Mouse (Mus musculus) embryonic facial prominence, embryonic 15.5 days (tissue): Measurements from ENCODE around the gene March9. TPM values are rescaled to one million over a fixed set of nuclear protein-coding genes. Genes with fewer than 3 reads are reported as not detected.
A peak's percentile ranks its signal among the peaks of the same experiment; 100 is the strongest.

Source experiments
- ATAC-seq: fragments of 200-750 bp; cut with Nextera tagmentation; 2 replicates; pipeline ENCODE4 v1.8.0; 2017; ENCODE audit warnings: low read depth, moderate TSS enrichment; ENCODE audit not compliant: insufficient number of reproducible peaks, low FRiP score, low TSS enrichment
- H3K27ac ChIP-seq: fragments of 300-500 bp; sonication (generic); replicated peaks from 2 replicates; pipeline ENCODE4 v1.5.1; 2015; ENCODE audit warnings: mild to moderate bottlenecking, inconsistent platforms
- H3K27me3 ChIP-seq: fragments of 300-500 bp; sonication (generic); 2 replicates; pipeline ENCODE4 v1.6.1; 2015; ENCODE audit warnings: inconsistent platforms
- H3K36me3 ChIP-seq: fragments of 300-500 bp; sonication (generic); 2 replicates; pipeline ENCODE4 v1.6.1; 2015; ENCODE audit warnings: mild to moderate bottlenecking, inconsistent platforms
- H3K4me1 ChIP-seq: fragments of 300-500 bp; sonication (generic); 2 replicates; pipeline ENCODE4 v1.6.1; 2015; ENCODE audit warnings: inconsistent platforms
- H3K4me2 ChIP-seq: fragments of 300-500 bp; sonication (generic); replicated peaks from 2 replicates; pipeline ENCODE4 v1.6.1; 2015; ENCODE audit warnings: mild to moderate bottlenecking, inconsistent platforms
- H3K4me3 ChIP-seq: fragments of 300-500 bp; sonication (generic); replicated peaks from 2 replicates; pipeline ENCODE4 v1.5.1; 2015; ENCODE audit warnings: mild to moderate bottlenecking, inconsistent platforms
- H3K9ac ChIP-seq: fragments of 300-500 bp; sonication (generic); 2 replicates; pipeline ENCODE4 v1.6.1; 2015; ENCODE audit warnings: inconsistent platforms
- H3K9me3 ChIP-seq: fragments of 300-500 bp; sonication (generic); replicated peaks from 2 replicates; pipeline ENCODE4 v1.6.1; 2016; ENCODE audit warnings: inconsistent platforms
- WGBS: fragments of 180-500 bp; shearing (Covaris S2); methylation state at CpG from one replicate; pipeline ENCODE4 v1.1.7; 2015; 5-methylcytosine and 5-hydroxymethylcytosine counted together
- polyA plus RNA-seq: library from polyadenylated mRNA; unstranded; fragments of >200 nt; fragmentation: Nextera tagmentation; extraction: Ambion mirVana; gene quantifications from 2 replicates; pipeline ENCODE4 v1.2.1, GENCODE M21; 2015

March9 gene
- polyA plus RNA-seq, 1 experiment from 2014 or later = 1.8 TPM

DNA sequence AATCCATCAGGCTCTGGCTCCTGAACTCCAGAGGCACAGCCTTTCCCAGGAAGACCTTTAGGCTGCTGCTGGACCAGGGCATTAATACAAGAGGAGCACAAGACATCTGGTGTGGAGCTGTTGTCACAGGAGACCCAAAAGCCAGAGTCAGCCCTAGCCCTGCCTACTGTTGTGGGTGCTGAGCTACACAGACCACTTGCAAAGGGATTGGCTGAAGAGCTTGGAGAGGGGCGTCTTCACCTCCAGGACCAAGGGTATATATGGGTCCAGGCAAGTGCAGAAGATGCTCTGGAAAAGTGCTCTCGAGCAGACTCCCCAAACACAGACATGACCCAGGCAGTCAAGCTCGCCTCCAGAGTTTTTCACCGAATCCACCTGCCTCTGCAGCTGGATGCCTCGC is 12.0 kb downstream of the March9 start, which contains the start of gene Cyp27b1:
TSS of gene Cyp27b1 (plus strand) at position 297 of the 400 bp plus-strand sequence.
- Histone ChIP-seq H3K4me3 (peak within 1 kb of the TSS; percentile 19), H3K36me3 (peaks cover 14% of the 10 kb centered on the region), H3K27me3 (peaks cover 55% of the 10 kb centered on the region), H3K9ac (no peak within 1 kb of the TSS), H3K4me1 (peaks cover 23% of the 10 kb centered on the region), H3K9me3 (no peaks in the 10 kb centered on the region), H3K4me2 (peak within 1 kb of the TSS; percentile 36), H3K27ac (no peak within 1 kb of the TSS)
- WGBS = 25% methylated on average over 5 of the region's 5 CpGs
- no peak for ATAC-seq

DNA sequence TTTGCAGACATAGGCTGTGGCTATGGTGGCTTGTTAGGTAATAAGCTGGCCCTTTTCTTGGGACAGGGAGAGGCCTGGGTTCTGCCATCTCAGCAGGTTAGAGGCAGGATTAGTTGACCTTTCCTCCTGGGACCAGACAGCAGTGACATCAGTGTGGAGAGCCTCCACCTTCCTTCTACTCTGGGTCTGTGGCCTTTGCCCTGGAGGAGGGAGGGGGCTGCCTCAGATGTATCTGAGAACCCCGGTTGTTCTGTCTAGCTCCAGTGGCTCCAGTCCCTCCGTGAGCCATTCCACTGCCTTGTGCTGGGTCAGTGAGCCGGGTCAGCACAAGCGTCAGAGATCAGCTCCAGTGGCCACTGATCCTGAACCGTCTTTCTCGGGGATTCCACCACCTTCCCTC is 16.8 kb downstream of the March9 start:
- Histone ChIP-seq H3K9ac (no peak overlapping the region), H3K4me2 (no peak overlapping the region), H3K4me3 (0 out of 2 replicates have a peak overlapping the region, but pooled peaks have one; percentile 89), H3K4me1 (peaks cover 25% of the 10 kb centered on the region), H3K36me3 (peaks cover 14% of the 10 kb centered on the region), H3K9me3 (no peaks in the 10 kb centered on the region), H3K27me3 (peaks cover 15% of the 10 kb centered on the region), H3K27ac (no peak overlapping the region)
- ATAC-seq = no peak
- WGBS = 89% methylated on average over 6 of the region's 6 CpGs

DNA sequence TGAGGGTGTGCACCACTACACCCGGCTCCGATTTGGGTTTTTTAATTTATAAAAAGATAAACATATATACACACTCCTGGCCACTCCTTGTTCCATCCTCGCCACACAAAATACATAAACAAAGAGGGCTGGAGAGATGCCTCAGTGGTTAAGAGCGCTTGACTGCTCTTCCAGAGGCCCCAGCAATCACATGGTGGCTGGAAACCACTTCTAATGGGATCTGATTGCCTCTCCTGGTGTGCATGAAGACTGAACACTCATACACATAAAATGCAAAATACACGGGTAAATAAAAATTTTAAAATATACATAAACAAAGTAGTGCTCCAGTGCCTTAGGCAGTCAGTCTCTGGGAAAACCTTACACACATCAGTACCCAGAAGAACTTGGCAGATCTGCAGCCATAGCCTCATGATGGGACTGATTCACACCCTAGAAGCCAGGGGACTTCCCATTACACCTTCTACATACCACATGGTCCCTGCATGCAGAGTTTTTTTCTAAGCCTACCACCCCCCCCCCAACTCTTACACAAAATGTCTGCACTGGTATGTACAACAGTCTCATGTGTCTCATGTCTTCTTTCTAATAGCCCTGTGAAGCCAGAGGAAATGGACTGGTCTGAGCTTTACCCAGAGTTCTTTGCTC is 17.4 kb downstream of the March9 start:
- H3K4me1 ChIP-seq = peaks cover 23% of the 10 kb centered on the region
- peak overlapping the region; percentile 89 for H3K4me3 ChIP-seq
- no peak for ATAC-seq
- 14% methylated on average over 5 of the region's 5 CpGs for WGBS
- peak overlapping the region; percentile 77 for H3K9ac ChIP-seq
- H3K9me3 ChIP-seq = no peaks in the 10 kb centered on the region
- H3K27ac ChIP-seq = peak overlapping the region; percentile 90
- peaks cover 14% of the 10 kb centered on the region for H3K36me3 ChIP-seq
- H3K27me3 ChIP-seq = peaks cover 9% of the 10 kb centered on the region
- peak overlapping the region; percentile 97 for H3K4me2 ChIP-seq

DNA sequence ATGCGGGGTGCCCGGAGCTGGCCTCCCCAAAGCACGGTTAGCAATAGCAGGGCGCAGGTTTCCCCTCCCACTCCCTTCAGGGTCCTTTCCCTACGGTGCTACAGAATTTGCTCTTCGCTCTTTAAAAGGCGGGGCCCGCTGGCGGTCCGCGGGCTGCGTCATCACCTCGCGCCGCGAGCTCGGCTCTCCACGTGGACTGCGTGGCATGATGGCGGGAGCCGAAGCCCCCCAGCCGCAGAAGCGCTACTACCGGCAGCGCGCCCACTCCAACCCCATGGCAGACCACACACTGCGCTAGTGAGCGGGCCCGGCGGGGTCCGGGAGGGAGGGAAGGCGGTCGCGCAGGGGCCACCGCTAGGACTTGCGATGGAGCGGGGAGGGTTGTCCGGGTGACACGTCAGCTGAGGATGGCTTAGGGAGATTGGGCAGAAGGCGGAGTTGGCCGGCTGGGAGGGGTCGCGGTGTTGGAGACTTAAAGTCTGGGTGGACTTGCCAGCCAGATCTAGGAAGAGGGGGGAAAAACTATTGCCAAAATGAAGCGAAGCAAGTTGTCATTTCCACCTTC is 18.1 kb downstream of the March9 start:
- peak overlapping the region; percentile 89 for H3K4me3 ChIP-seq
- H3K27ac ChIP-seq = peak overlapping the region; percentile 90
- H3K27me3 ChIP-seq = peaks cover 2% of the 10 kb centered on the region; the same call in 1 of the 2 replicates
- peak overlapping the region; percentile 77 for H3K9ac ChIP-seq
- peaks cover 23% of the 10 kb centered on the region for H3K4me1 ChIP-seq
- H3K36me3 ChIP-seq = peaks cover 14% of the 10 kb centered on the region
- H3K9me3 ChIP-seq = no peaks in the 10 kb centered on the region
- peak overlapping the region; percentile 97 for H3K4me2 ChIP-seq
- under 1% methylated on average over 44 of the region's 44 CpGs for WGBS
- ATAC-seq = peak; percentile 86

DNA sequence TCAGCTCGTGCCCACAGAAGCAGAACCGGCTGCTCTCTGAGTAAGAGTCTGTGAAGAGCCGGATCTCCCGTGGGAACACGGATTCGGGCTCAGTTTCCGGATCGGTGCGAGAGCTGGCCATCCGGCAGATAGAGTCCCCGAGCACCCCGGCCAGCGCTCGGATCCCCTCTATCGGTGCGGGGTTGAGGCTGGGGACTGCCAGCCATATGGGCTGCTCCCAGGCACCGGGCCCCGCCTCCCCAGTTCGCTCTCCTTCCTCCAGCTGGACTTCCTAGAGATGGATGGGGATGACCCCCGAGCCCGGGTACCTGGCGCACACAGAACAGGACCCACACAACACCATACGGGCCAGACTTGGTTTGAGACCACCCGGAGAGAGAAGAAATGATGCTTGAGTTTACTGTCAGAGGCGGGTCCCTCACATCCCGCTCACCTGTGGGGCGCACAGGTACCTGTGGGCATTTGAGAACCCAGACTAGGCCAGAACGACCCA is 18.7 kb downstream of the March9 start, which contains the start of the genes Mettl1 and Eef1akmt3:
TSS of gene Mettl1 (plus strand) at position 141 of the 493 bp plus-strand sequence.
TSS of gene Eef1akmt3 (minus strand) at position 240 of the 493 bp plus-strand sequence.
- peak within 1 kb of the TSS; percentile 90 for H3K27ac ChIP-seq

DNA sequence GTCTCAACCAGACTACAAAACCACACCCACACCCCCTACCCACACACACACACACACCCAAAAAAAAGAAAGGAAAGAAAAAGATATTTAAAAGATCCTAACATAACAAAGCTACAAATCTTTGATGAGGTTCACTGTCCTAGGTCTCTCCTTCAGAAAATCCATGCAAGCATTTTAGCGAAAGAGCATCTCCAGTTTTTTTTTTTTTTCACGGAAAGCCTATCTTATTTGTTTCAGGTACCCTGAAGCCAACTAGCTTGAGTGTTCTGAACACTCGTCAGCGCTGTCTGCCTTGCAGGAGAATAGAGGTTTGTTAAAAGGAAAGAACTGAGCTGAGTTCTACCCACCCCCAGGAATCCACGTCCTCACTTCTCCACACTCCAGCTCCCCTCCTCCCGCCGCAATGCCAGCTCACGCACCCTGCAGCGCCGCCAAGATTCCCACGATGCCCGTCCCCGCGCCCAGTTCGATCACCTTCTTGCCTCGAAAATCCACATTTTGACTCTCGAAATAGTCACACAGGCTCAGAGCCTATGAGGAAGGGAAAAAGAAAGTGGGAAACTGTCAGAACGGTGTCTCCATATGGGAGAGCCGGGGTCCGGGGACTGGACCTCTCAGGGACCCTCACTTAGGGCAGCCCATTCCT is 19.3 kb downstream of the March9 start:
- ATAC-seq = no peak; the same call in 1 of the 2 replicates
- H3K27me3 ChIP-seq = no peaks in the 10 kb centered on the region
- H3K27ac ChIP-seq = peak overlapping the region; percentile 90
- WGBS = under 1% methylated on average over 20 of the region's 20 CpGs
- peaks cover 23% of the 10 kb centered on the region for H3K4me1 ChIP-seq
- peak overlapping the region; percentile 77 for H3K9ac ChIP-seq
- peaks cover 14% of the 10 kb centered on the region for H3K36me3 ChIP-seq
- peak overlapping the region; percentile 89 for H3K4me3 ChIP-seq
- H3K9me3 ChIP-seq = no peaks in the 10 kb centered on the region
- peak overlapping the region; percentile 97 for H3K4me2 ChIP-seq

More for the DNA sequence above, 18.7 kb downstream of the March9 start, which contains the start of the genes Mettl1 and Eef1akmt3:
- peak; percentile 76 for ATAC-seq
- H3K9ac ChIP-seq = peak within 1 kb of the TSS; percentile 77
- H3K4me3 ChIP-seq = peak within 1 kb of the TSS; percentile 89
- peak within 1 kb of the TSS; percentile 97 for H3K4me2 ChIP-seq
- peaks cover 14% of the 10 kb centered on the region for H3K36me3 ChIP-seq
- WGBS = under 1% methylated on average over 28 of the region's 28 CpGs
- peaks cover 23% of the 10 kb centered on the region for H3K4me1 ChIP-seq
- H3K27me3 ChIP-seq = no peaks in the 10 kb centered on the region
- H3K9me3 ChIP-seq = no peaks in the 10 kb centered on the region

DNA sequence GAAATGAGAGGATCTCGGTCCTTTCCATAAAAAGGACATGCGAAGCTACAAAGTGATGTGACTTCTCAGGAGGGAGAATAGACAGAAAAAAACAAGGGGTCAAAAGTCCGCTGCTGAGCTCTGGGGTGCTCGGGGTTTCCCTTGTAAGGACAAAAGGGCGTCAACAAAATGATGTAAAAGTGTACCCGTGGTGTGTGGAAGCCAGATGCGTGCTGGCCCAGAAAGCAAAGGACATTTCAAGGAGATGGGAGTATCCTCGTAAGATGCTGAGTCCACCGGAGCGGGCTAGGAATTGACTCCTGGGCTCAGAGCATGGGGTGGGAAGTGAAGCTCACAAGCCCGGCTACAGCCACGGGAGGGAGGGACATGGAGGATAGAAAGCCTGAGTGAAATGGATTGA is 22.3 kb downstream of the March9 start:
- ATAC-seq = no peak
- Histone ChIP-seq H3K36me3 (no peaks in the 10 kb centered on the region), H3K27me3 (no peaks in the 10 kb centered on the region), H3K4me3 (no peak overlapping the region), H3K27ac (no peak overlapping the region), H3K9ac (no peak overlapping the region), H3K4me2 (no peak overlapping the region), H3K9me3 (no peaks in the 10 kb centered on the region), H3K4me1 (peaks cover 17% of the 10 kb centered on the region)
- WGBS = 77% methylated on average over 12 of the region's 12 CpGs

DNA sequence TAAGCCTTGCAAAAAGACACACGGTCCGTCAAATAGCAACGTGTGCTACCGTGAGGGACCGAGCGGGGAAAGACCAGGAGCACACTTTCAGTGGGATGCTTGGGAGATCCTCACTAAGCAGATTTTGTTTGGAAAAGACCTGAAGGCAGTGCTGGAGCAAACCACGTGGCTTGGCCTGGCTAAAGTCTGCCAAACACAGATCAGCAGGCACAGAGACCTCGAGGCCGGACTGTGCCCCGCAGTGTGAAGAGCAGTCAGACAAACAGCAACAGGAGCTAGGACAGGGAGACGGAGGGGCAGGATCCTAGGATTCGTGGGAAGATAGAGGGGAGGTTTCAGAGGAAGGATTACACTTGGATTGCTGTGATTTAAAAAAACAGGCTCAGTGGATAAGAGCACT is 23.7 kb downstream of the March9 start:
- H3K4me1 ChIP-seq = peaks cover 14% of the 10 kb centered on the region; the same call in 1 of the 2 replicates
- H3K27me3 ChIP-seq = no peaks in the 10 kb centered on the region
- no peak overlapping the region for H3K9ac ChIP-seq
- 78% methylated on average over 12 of the region's 12 CpGs for WGBS
- no peaks in the 10 kb centered on the region for H3K9me3 ChIP-seq
- H3K36me3 ChIP-seq = no peaks in the 10 kb centered on the region
- no peak overlapping the region for H3K4me3 ChIP-seq
- ATAC-seq = no peak
- no peak overlapping the region for H3K27ac ChIP-seq
- no peak overlapping the region for H3K4me2 ChIP-seq

DNA sequence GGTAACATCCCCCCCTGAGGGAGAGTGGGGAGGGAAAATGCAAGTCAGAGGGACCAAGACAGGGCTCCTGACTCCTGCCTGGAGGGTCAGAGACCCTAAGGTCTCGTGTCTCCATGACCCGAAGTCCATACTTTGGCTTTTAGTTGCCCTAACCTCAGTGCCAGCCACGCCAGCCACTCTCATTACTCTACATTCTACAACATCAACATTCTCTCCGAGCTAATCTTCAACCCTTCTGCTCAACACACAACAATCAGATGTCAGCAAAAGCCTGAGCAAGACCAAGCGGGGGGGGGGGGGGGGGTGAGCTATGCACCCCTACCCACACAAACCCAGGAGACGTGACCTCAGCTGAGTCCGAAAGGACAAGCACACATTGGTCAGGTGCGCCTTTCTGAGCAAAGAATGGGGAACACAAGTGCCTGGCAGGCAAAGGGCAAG is 26.7 kb downstream of the March9 start:
- Histone ChIP-seq H3K36me3 (peaks cover 6% of the 10 kb centered on the region; the same call in 1 of the 2 replicates), H3K4me3 (no peak overlapping the region), H3K27me3 (no peaks in the 10 kb centered on the region), H3K9ac (no peak overlapping the region), H3K27ac (no peak overlapping the region), H3K9me3 (no peaks in the 10 kb centered on the region), H3K4me1 (peaks cover 5% of the 10 kb centered on the region), H3K4me2 (no peak overlapping the region)
- no peak for ATAC-seq
- 80% methylated on average over 8 of the region's 8 CpGs for WGBS

DNA sequence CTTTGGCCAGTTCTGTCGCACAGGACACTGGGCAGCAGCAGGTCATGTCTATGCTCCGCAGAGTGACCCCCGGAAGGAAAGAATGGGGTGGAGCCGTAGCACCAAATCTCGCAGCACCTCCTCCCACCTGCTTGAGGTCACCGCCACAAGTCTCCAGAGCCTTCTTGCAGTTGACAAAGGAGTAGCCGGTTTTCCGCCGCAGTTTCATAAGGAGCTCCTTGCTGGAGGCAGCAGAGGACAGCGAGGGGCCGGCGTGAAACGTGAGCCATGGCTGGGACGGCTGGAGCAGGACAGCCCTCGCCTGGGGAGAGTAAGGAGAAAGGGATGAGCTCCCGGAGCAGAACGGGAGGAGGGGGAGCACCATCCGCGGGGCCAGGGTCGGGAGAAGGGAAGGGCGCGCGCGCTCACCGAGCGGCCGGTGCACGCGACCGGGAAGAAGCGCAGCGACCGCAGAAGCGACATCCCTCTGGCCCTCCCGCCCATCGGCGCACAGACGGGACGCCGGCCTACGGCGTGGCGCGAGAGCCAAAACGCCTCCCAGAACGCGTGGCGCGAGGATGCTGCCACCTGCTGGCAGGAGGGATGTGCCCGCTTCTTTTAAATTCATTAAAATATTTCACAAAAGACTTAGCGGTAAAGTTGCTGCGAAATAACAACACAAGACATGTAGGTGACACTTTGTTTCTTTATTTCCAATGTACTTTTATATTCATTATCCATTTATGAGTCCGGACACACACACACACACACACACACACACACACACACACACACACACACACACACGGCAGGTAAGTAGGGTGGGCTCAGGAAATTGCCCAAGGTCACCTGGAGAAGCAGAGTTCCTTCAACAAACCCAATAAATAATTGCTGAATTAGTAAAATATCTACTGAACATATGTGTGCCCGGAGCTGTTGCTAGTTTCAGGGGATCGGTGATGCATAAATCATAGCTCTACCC is 29.4 kb downstream of the March9 start, which contains the start of gene Tsfm:
TSS of gene Tsfm (minus strand) at position 505 of the 961 bp plus-strand sequence.
- WGBS = 5% methylated on average over 56 of the region's 56 CpGs
- H3K4me2 ChIP-seq = peak within 1 kb of the TSS; percentile 85

More for the DNA sequence above, 29.4 kb downstream of the March9 start, which contains the start of gene Tsfm:
- H3K27ac ChIP-seq = peak within 1 kb of the TSS; percentile 83
- peak within 1 kb of the TSS; percentile 83 for H3K9ac ChIP-seq
- peaks cover 5% of the 10 kb centered on the region for H3K4me1 ChIP-seq
- H3K27me3 ChIP-seq = no peaks in the 10 kb centered on the region
- peak within 1 kb of the TSS; percentile 94 for H3K4me3 ChIP-seq
- peaks cover 32% of the 10 kb centered on the region for H3K36me3 ChIP-seq
- no peaks in the 10 kb centered on the region for H3K9me3 ChIP-seq
- ATAC-seq = peak; percentile 81
